Mouse (Mus musculus): ENCODE measurements around the gene Rbp4. TPM values are rescaled to one million over a fixed set of nuclear protein-coding genes. Genes with fewer than 3 reads are reported as not detected.

The Rbp4 gene
- polyA plus RNA-seq (2015; fragmentation: Nextera tagmentation; extraction: Ambion mirVana): 13.8 and 24.7 TPM in 2 replicates

GRCm38 (mm10) chr19:38125219-38125610 lies at the start of gene Rbp4:
Gene Rbp4, minus strand, starts transcription at chr19:38125281.
- Histone ChIP-seq H3K4me2 (peak within 1 kb of the TSS; percentile 94), H3K36me3 (no peaks in the 10 kb centered on the region), H3K9me3 (replicated peaks) (no peaks in the 10 kb centered on the region), H3K27me3 (peaks cover 50% of the 10 kb centered on the region), H3K4me1 (peaks cover 11% of the 10 kb centered on the region), H3K9ac (peak within 1 kb of the TSS; percentile 51), H3K27ac (no peak within 1 kb of the TSS), H3K4me3 (replicated peaks) (peak within 1 kb of the TSS; percentile 54)
- no peak for ATAC-seq (replicated peaks; ENCODE audit: low FRiP score)
- 64% methylated on average over 6 of the region's 6 CpGs for WGBS

GRCm38 (mm10) chr19:38164633-38165032 lies 39.6 kb upstream of the Rbp4 start:
- ATAC-seq (replicated peaks; ENCODE audit: low FRiP score): no peak
- 47% methylated on average over 2 of the region's 2 CpGs for WGBS
- Histone ChIP-seq H3K27ac (no peak overlapping the region), H3K9me3 (replicated peaks) (no peaks in the 10 kb centered on the region), H3K36me3 (no peaks in the 10 kb centered on the region), H3K27me3 (no peaks in the 10 kb centered on the region), H3K4me3 (replicated peaks) (no peak overlapping the region), H3K9ac (no peak overlapping the region), H3K4me2 (no peak overlapping the region), H3K4me1 (peaks cover 2% of the 10 kb centered on the region; the same call in 1 of the 2 replicates)

- H3K4me2 ChIP-seq: no peak overlapping the region
- H3K4me1 ChIP-seq: no peaks in the 10 kb centered on the region
- no peak overlapping the region for H3K27ac ChIP-seq
- H3K4me3 ChIP-seq (replicated peaks): no peak overlapping the region
- no peaks in the 10 kb centered on the region for H3K9me3 ChIP-seq (replicated peaks)
- no peak overlapping the region for H3K9ac ChIP-seq
- no peaks in the 10 kb centered on the region for H3K36me3 ChIP-seq
- 88% methylated on average over 21 of the region's 21 CpGs for WGBS
- ATAC-seq (replicated peaks; ENCODE audit: low FRiP score): no peak
- no peaks in the 10 kb centered on the region for H3K27me3 ChIP-seq
Observed at GRCm38 (mm10) chr19:38161648-38162354, 36.7 kb upstream of the Rbp4 start.

- no peak overlapping the region for H3K4me2 ChIP-seq
- H3K4me1 ChIP-seq: peaks cover 5% of the 10 kb centered on the region; the same call in 1 of the 2 replicates
- no peaks in the 10 kb centered on the region for H3K36me3 ChIP-seq
- 98% methylated on average over 1 of the region's 1 CpGs for WGBS
- no peaks in the 10 kb centered on the region for H3K9me3 ChIP-seq (replicated peaks)
- no peak overlapping the region for H3K4me3 ChIP-seq (replicated peaks)
- H3K27ac ChIP-seq: no peak overlapping the region
- no peaks in the 10 kb centered on the region for H3K27me3 ChIP-seq
- H3K9ac ChIP-seq: no peak overlapping the region
- ATAC-seq (replicated peaks; ENCODE audit: low FRiP score): no peak
Observed at GRCm38 (mm10) chr19:38156243-38156642, 31.2 kb upstream of the Rbp4 start.

GRCm38 (mm10) chr19:38143540-38144271 lies 18.6 kb upstream of the Rbp4 start:
- no peak overlapping the region for H3K9ac ChIP-seq
- H3K4me3 ChIP-seq (replicated peaks): no peak overlapping the region
- H3K9me3 ChIP-seq (replicated peaks): no peaks in the 10 kb centered on the region
- ATAC-seq (replicated peaks; ENCODE audit: low FRiP score): no peak
- H3K27ac ChIP-seq: no peak overlapping the region
- H3K36me3 ChIP-seq: no peaks in the 10 kb centered on the region
- WGBS: 75% methylated on average over 4 of the region's 4 CpGs
- no peaks in the 10 kb centered on the region for H3K27me3 ChIP-seq
- H3K4me1 ChIP-seq: no peaks in the 10 kb centered on the region
- no peak overlapping the region for H3K4me2 ChIP-seq

- Histone ChIP-seq H3K4me3 (replicated peaks) (no peak overlapping the region), H3K9me3 (replicated peaks) (no peaks in the 10 kb centered on the region), H3K27ac (no peak overlapping the region), H3K27me3 (no peaks in the 10 kb centered on the region), H3K4me2 (no peak overlapping the region), H3K9ac (no peak overlapping the region), H3K4me1 (no peaks in the 10 kb centered on the region), H3K36me3 (no peaks in the 10 kb centered on the region)
- WGBS: 85% methylated on average over 6 of the region's 6 CpGs
- no peak for ATAC-seq (replicated peaks; ENCODE audit: low FRiP score)
Observed at GRCm38 (mm10) chr19:38134806-38135205, 9.7 kb upstream of the Rbp4 start.

GRCm38 (mm10) chr19:38133986-38134385 lies 8.9 kb upstream of the Rbp4 start:
- 61% methylated on average over 11 of the region's 11 CpGs for WGBS
- H3K9me3 ChIP-seq (replicated peaks): no peaks in the 10 kb centered on the region
- ATAC-seq (replicated peaks; ENCODE audit: low FRiP score): peak; percentile 46
- H3K4me3 ChIP-seq (replicated peaks): no peak overlapping the region
- no peak overlapping the region for H3K4me2 ChIP-seq
- H3K36me3 ChIP-seq: no peaks in the 10 kb centered on the region
- H3K9ac ChIP-seq: no peak overlapping the region
- no peaks in the 10 kb centered on the region for H3K27me3 ChIP-seq
- no peaks in the 10 kb centered on the region for H3K4me1 ChIP-seq
- no peak overlapping the region for H3K27ac ChIP-seq

GRCm38 (mm10) chr19:38132481-38132880 lies 7.4 kb upstream of the Rbp4 start, which contains the start of gene Pde6c:
Gene Pde6c, plus strand, starts transcription at chr19:38132781.
- Histone ChIP-seq H3K4me2 (no peak within 1 kb of the TSS), H3K4me3 (replicated peaks) (no peak within 1 kb of the TSS), H3K27ac (no peak within 1 kb of the TSS), H3K9me3 (replicated peaks) (no peaks in the 10 kb centered on the region), H3K4me1 (no peaks in the 10 kb centered on the region), H3K27me3 (peaks cover 2% of the 10 kb centered on the region; the same call in 1 of the 2 replicates), H3K9ac (no peak within 1 kb of the TSS), H3K36me3 (no peaks in the 10 kb centered on the region)
- no peak for ATAC-seq (replicated peaks; ENCODE audit: low FRiP score)
- WGBS: 70% methylated on average over 6 of the region's 6 CpGs

GRCm38 (mm10) chr19:38126656-38127055 lies 1.6 kb upstream of the Rbp4 start:
- no peak for ATAC-seq (replicated peaks; ENCODE audit: low FRiP score)
- Histone ChIP-seq H3K36me3 (no peaks in the 10 kb centered on the region), H3K27ac (no peak overlapping the region), H3K4me1 (peaks cover 11% of the 10 kb centered on the region), H3K27me3 (peaks cover 42% of the 10 kb centered on the region), H3K9me3 (replicated peaks) (no peaks in the 10 kb centered on the region), H3K4me3 (replicated peaks) (no peak overlapping the region), H3K4me2 (no peak overlapping the region), H3K9ac (no peak overlapping the region)
- 70% methylated on average over 8 of the region's 8 CpGs for WGBS

GRCm38 (mm10) chr19:38124401-38125218 lies 471 bp downstream of the Rbp4 start:
- Histone ChIP-seq H3K9me3 (replicated peaks) (no peaks in the 10 kb centered on the region), H3K27ac (no peak overlapping the region), H3K9ac (peak overlapping the region; percentile 51), H3K27me3 (peaks cover 50% of the 10 kb centered on the region), H3K4me3 (replicated peaks) (peak overlapping the region; percentile 54), H3K4me1 (peaks cover 11% of the 10 kb centered on the region), H3K4me2 (peak overlapping the region; percentile 94), H3K36me3 (no peaks in the 10 kb centered on the region)
- under 1% methylated on average over 57 of the region's 77 CpGs for WGBS
- peak; percentile 79 for ATAC-seq (replicated peaks; ENCODE audit: low FRiP score)

GRCm38 (mm10) chr19:38123921-38124320 lies 1.2 kb downstream of the Rbp4 start:
- Histone ChIP-seq H3K27ac (no peak overlapping the region), H3K4me2 (peak overlapping the region; percentile 94), H3K36me3 (no peaks in the 10 kb centered on the region), H3K27me3 (peaks cover 50% of the 10 kb centered on the region), H3K4me3 (replicated peaks) (peak overlapping the region; percentile 54), H3K9ac (no peak overlapping the region), H3K9me3 (replicated peaks) (no peaks in the 10 kb centered on the region), H3K4me1 (peaks cover 11% of the 10 kb centered on the region)
- ATAC-seq (replicated peaks; ENCODE audit: low FRiP score): peak; percentile 36; the same call in 1 of the 2 replicates
- WGBS: 26% methylated on average over 9 of the region's 9 CpGs

Measured in kidney, embryonic 15.5 days (tissue).